Mouse (Mus musculus): Measurements from ENCODE around the gene Olfr1023. TPM values are rescaled to one million over a fixed set of nuclear protein-coding genes. Genes with fewer than 3 reads are reported as not detected.

The Olfr1023 gene
- polyA plus RNA-seq (2015; fragmentation: Nextera tagmentation; extraction: Ambion mirVana): not detected in 2 replicates

GRCm38 (mm10) chr2:85885340-85885739, at the start of gene Olfr1023:
Olfr1023 (plus strand) TSS chr2:85885640.
- no peak for ATAC-seq (replicated peaks)
- Histone ChIP-seq H3K27ac (replicated peaks) (no peak within 1 kb of the TSS), H3K9me3 (no peaks in the 10 kb centered on the region), H3K36me3 (no peaks in the 10 kb centered on the region), H3K9ac (replicated peaks) (no peak within 1 kb of the TSS), H3K27me3 (no peaks in the 10 kb centered on the region), H3K4me3 (no peak within 1 kb of the TSS), H3K4me2 (replicated peaks) (no peak within 1 kb of the TSS), H3K4me1 (no peaks in the 10 kb centered on the region)
- 74% methylated on average over 2 of the region's 2 CpGs for WGBS

DNA sequence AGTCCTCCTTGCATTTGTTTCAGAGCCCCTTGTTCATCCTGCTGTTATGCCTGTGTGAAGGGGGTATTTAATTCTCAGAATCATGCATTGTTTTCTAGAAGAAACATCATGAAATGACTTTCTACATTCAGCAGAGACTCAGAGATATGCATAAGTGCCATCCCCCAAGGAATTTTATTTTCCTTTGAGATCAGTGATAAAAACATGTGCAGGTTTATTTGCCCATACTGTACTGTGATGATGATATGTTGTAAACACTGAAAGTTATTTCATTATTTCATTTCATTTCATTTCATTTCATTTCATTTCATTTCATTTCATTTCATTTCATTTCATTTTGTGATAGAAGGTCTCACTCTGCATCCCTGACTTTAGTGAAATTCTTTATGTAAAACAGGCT, 40.1 kb upstream of the Olfr1023 start, which contains the start of gene Olfr1019:
Gene Olfr1019, minus strand, starts transcription at position 101 of the 400 bp plus-strand sequence.
- H3K36me3 ChIP-seq: no peaks in the 10 kb centered on the region
- H3K27ac ChIP-seq (replicated peaks): no peak within 1 kb of the TSS
- H3K9me3 ChIP-seq: no peaks in the 10 kb centered on the region
- H3K4me3 ChIP-seq: no peak within 1 kb of the TSS
- H3K27me3 ChIP-seq: no peaks in the 10 kb centered on the region
- no peaks in the 10 kb centered on the region for H3K4me1 ChIP-seq
- no peak for ATAC-seq (replicated peaks)
- no peak within 1 kb of the TSS for H3K9ac ChIP-seq (replicated peaks)
- H3K4me2 ChIP-seq (replicated peaks): no peak within 1 kb of the TSS

DNA sequence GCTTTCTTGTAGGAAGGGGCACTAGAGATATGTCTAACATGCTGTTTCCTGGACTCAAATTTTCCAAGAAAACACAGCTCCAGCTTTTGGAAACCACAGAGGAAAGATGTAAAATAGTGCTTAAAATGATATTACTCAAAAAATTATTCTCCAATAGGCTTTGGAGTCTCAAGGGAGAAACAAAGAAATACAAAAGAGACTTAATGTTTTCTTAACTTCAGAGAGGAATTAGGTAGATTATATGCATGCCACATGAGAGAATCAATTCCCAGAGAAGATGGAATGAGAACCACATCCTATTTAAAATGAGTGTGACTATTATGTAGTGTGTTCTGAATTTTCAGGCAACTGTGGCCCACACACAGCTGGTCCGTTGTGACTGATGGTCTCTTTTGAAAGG, 38.7 kb upstream of the Olfr1023 start, which contains the start of gene Olfr1020:
Gene Olfr1020, plus strand, starts transcription at position 301 of the 400 bp plus-strand sequence.
- H3K9ac ChIP-seq (replicated peaks): no peak within 1 kb of the TSS
- WGBS: 94% methylated on average over 1 of the region's 1 CpGs
- ATAC-seq (replicated peaks): no peak
- H3K27me3 ChIP-seq: no peaks in the 10 kb centered on the region
- no peaks in the 10 kb centered on the region for H3K9me3 ChIP-seq
- no peak within 1 kb of the TSS for H3K4me2 ChIP-seq (replicated peaks)
- H3K4me3 ChIP-seq: no peak within 1 kb of the TSS
- H3K27ac ChIP-seq (replicated peaks): no peak within 1 kb of the TSS
- H3K4me1 ChIP-seq: no peaks in the 10 kb centered on the region
- no peaks in the 10 kb centered on the region for H3K36me3 ChIP-seq

DNA sequence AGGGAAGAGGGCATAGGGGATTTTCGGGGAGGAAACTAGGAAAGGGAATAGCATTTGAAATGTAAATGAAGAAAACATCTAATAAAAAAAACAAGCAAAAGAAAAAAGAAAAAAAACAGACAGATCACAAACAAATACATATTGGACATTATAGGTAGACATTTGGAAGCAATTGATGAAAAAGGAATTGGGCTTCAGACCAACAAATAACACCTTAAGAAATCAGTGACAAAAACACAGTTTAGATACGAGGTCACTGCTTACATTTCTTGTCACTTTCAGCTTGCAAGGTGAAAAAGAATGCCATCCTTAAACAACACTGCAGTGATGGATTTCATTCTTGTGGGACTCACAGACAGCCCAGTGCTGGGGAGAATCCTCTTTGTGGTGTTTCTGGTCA, 17.1 kb upstream of the Olfr1023 start, which contains the start of gene Olfr1022:
Gene Olfr1022, plus strand, starts transcription at position 301 of the 400 bp plus-strand sequence.
- Histone ChIP-seq H3K4me2 (replicated peaks) (no peak within 1 kb of the TSS), H3K9ac (replicated peaks) (no peak within 1 kb of the TSS), H3K36me3 (no peaks in the 10 kb centered on the region), H3K27me3 (no peaks in the 10 kb centered on the region), H3K9me3 (no peaks in the 10 kb centered on the region), H3K4me3 (no peak within 1 kb of the TSS), H3K27ac (replicated peaks) (no peak within 1 kb of the TSS), H3K4me1 (no peaks in the 10 kb centered on the region)
- WGBS: 54% methylated on average over 2 of the region's 2 CpGs
- ATAC-seq (replicated peaks): no peak

- H3K4me3 ChIP-seq: no peak within 1 kb of the TSS
- H3K27me3 ChIP-seq: no peaks in the 10 kb centered on the region
- WGBS: 89% methylated on average over 3 of the region's 3 CpGs
- H3K4me2 ChIP-seq (replicated peaks): no peak within 1 kb of the TSS
- H3K36me3 ChIP-seq: no peaks in the 10 kb centered on the region
- H3K9me3 ChIP-seq: no peaks in the 10 kb centered on the region
- no peak within 1 kb of the TSS for H3K27ac ChIP-seq (replicated peaks)
- ATAC-seq (replicated peaks): no peak
- H3K4me1 ChIP-seq: no peaks in the 10 kb centered on the region
- H3K9ac ChIP-seq (replicated peaks): no peak within 1 kb of the TSS
Measured at GRCm38 (mm10) chr2:85904952-85905351, 19.5 kb downstream of the Olfr1023 start, which contains the start of gene Olfr1024. Olfr1024 (minus strand) TSS chr2:85905052.

- Histone ChIP-seq H3K27me3 (no peaks in the 10 kb centered on the region), H3K9me3 (no peaks in the 10 kb centered on the region), H3K4me1 (no peaks in the 10 kb centered on the region), H3K27ac (replicated peaks) (no peak overlapping the region), H3K9ac (replicated peaks) (no peak overlapping the region), H3K4me2 (replicated peaks) (no peak overlapping the region), H3K36me3 (no peaks in the 10 kb centered on the region), H3K4me3 (no peak overlapping the region)
- ATAC-seq (replicated peaks): peak; percentile 53; the same call in 1 of the 2 replicates
Measured at GRCm38 (mm10) chr2:85913197-85913596, 27.8 kb downstream of the Olfr1023 start.

DNA sequence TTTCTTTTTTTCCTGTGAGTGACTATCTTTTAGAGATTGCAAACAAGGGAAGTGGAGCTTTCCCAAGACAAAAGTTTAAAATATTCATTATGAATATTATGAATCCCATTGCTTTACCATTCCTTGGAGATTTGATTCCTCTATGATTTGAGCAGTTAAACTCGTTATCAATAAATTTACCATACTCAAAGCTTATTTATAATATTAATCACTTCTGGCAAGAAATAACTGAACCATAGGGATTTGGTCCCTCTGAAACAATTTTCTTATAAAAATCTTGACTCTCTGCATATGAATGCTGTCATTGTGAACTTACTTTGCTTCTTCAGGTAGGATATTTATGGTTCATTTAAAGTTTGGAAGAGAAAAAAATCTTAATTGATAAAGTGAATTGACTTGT, 29.5 kb downstream of the Olfr1023 start, which contains the start of gene Olfr1025-ps1:
Gene Olfr1025-ps1, plus strand, starts transcription at position 301 of the 400 bp plus-strand sequence.
- Histone ChIP-seq H3K4me2 (replicated peaks) (no peak within 1 kb of the TSS), H3K4me1 (no peaks in the 10 kb centered on the region), H3K9me3 (no peaks in the 10 kb centered on the region), H3K36me3 (no peaks in the 10 kb centered on the region), H3K27ac (replicated peaks) (no peak within 1 kb of the TSS), H3K27me3 (no peaks in the 10 kb centered on the region), H3K4me3 (no peak within 1 kb of the TSS), H3K9ac (replicated peaks) (no peak within 1 kb of the TSS)
- 55% methylated on average over 1 of the region's 1 CpGs for WGBS
- no peak for ATAC-seq (replicated peaks)

DNA sequence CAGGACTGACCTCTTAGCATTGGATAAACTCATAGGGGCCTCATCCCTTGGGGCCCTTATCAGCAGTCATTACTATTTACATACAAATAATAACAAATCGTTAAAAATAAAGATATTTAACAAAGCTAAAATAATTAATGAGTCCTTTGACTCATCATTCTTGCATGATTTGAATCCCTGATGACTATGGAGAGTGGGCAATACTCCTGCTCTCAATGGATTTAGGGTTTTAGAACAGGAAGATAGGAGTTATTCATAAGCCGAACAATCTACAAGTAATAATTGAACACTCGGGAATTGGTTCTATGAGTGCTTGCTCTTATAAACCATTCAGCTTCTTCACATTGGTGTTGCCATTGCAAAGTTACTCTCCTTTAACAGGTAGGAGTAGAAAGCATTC, 35.8 kb downstream of the Olfr1023 start, which contains the start of gene Olfr1026:
Gene Olfr1026, plus strand, starts transcription at position 301 of the 400 bp plus-strand sequence.
- Histone ChIP-seq H3K9me3 (no peaks in the 10 kb centered on the region), H3K9ac (replicated peaks) (no peak within 1 kb of the TSS)
- no peak for ATAC-seq (replicated peaks)

More for the DNA sequence above, 35.8 kb downstream of the Olfr1023 start, which contains the start of gene Olfr1026:
- Histone ChIP-seq H3K4me3 (no peak within 1 kb of the TSS), H3K27ac (replicated peaks) (no peak within 1 kb of the TSS), H3K36me3 (no peaks in the 10 kb centered on the region), H3K4me2 (replicated peaks) (no peak within 1 kb of the TSS), H3K27me3 (no peaks in the 10 kb centered on the region), H3K4me1 (no peaks in the 10 kb centered on the region)
- WGBS: 85% methylated on average over 3 of the region's 3 CpGs

Other genes with a start within 250 kb of the Olfr1023 start
- not detected in 2 replicates for gene Olfr1002, start 234.9 kb upstream of the Olfr1023 start, polyA plus RNA-seq (2015; fragmentation: Nextera tagmentation; extraction: Ambion mirVana)
- gene Olfr154, start 221.2 kb upstream of the Olfr1023 start, polyA plus RNA-seq (2015; fragmentation: Nextera tagmentation; extraction: Ambion mirVana): not detected in 2 replicates
- gene Olfr1006, start 206.9 kb upstream of the Olfr1023 start, polyA plus RNA-seq (2015; fragmentation: Nextera tagmentation; extraction: Ambion mirVana): not detected in 2 replicates
- not detected in 2 replicates for gene Olfr1008, start 196.2 kb upstream of the Olfr1023 start, polyA plus RNA-seq (2015; fragmentation: Nextera tagmentation; extraction: Ambion mirVana)
- not detected in 2 replicates for gene Olfr1009, start 170.2 kb upstream of the Olfr1023 start, polyA plus RNA-seq (2015; fragmentation: Nextera tagmentation; extraction: Ambion mirVana)
- not detected in 2 replicates for gene Olfr1012, start 122.9 kb upstream of the Olfr1023 start, polyA plus RNA-seq (2015; fragmentation: Nextera tagmentation; extraction: Ambion mirVana)
- not detected in 2 replicates for gene Olfr1013, start 118.5 kb upstream of the Olfr1023 start, polyA plus RNA-seq (2015; fragmentation: Nextera tagmentation; extraction: Ambion mirVana)
- not detected in 2 replicates for gene Olfr1014, start 112.9 kb upstream of the Olfr1023 start, polyA plus RNA-seq (2015; fragmentation: Nextera tagmentation; extraction: Ambion mirVana)
- gene Olfr1015, start 103.6 kb upstream of the Olfr1023 start, polyA plus RNA-seq (2015; fragmentation: Nextera tagmentation; extraction: Ambion mirVana): not detected in 2 replicates
- gene Olfr1016, start 83.1 kb upstream of the Olfr1023 start, polyA plus RNA-seq (2015; fragmentation: Nextera tagmentation; extraction: Ambion mirVana): not detected in 2 replicates
- not detected in 2 replicates for gene Olfr1018, start 67.2 kb upstream of the Olfr1023 start, polyA plus RNA-seq (2015; fragmentation: Nextera tagmentation; extraction: Ambion mirVana)
- not detected in 2 replicates for gene Olfr1019, start 40.2 kb upstream of the Olfr1023 start, polyA plus RNA-seq (2015; fragmentation: Nextera tagmentation; extraction: Ambion mirVana)
- not detected in 2 replicates for gene Olfr1020, start 38.6 kb upstream of the Olfr1023 start, polyA plus RNA-seq (2015; fragmentation: Nextera tagmentation; extraction: Ambion mirVana)
- not detected in 2 replicates for gene Olfr1022, start 17.0 kb upstream of the Olfr1023 start, polyA plus RNA-seq (2015; fragmentation: Nextera tagmentation; extraction: Ambion mirVana)
- gene Olfr1024, start 19.4 kb downstream of the Olfr1023 start, polyA plus RNA-seq (2015; fragmentation: Nextera tagmentation; extraction: Ambion mirVana): not detected in 2 replicates
- not detected in 2 replicates for gene Olfr1025-ps1, start 29.6 kb downstream of the Olfr1023 start, polyA plus RNA-seq (2015; fragmentation: Nextera tagmentation; extraction: Ambion mirVana)
- gene Olfr1026, start 35.9 kb downstream of the Olfr1023 start, polyA plus RNA-seq (2015; fragmentation: Nextera tagmentation; extraction: Ambion mirVana): not detected in 2 replicates
- gene Olfr1028, start 64.8 kb downstream of the Olfr1023 start, polyA plus RNA-seq (2015; fragmentation: Nextera tagmentation; extraction: Ambion mirVana): not detected in 2 replicates
- not detected in 2 replicates for gene Olfr1029, start 88.3 kb downstream of the Olfr1023 start, polyA plus RNA-seq (2015; fragmentation: Nextera tagmentation; extraction: Ambion mirVana)
- gene Olfr1030, start 93.6 kb downstream of the Olfr1023 start, polyA plus RNA-seq (2015; fragmentation: Nextera tagmentation; extraction: Ambion mirVana): not detected in 2 replicates
- gene Olfr1031, start 104.7 kb downstream of the Olfr1023 start, polyA plus RNA-seq (2015; fragmentation: Nextera tagmentation; extraction: Ambion mirVana): not detected in 2 replicates
- not detected in 2 replicates for gene Olfr1032, start 119.9 kb downstream of the Olfr1023 start, polyA plus RNA-seq (2015; fragmentation: Nextera tagmentation; extraction: Ambion mirVana)
- not detected in 2 replicates for gene Olfr1033, start 135.0 kb downstream of the Olfr1023 start, polyA plus RNA-seq (2015; fragmentation: Nextera tagmentation; extraction: Ambion mirVana)
- not detected in 2 replicates for gene Olfr1034, start 160.2 kb downstream of the Olfr1023 start, polyA plus RNA-seq (2015; fragmentation: Nextera tagmentation; extraction: Ambion mirVana)
- not detected in 2 replicates for gene Olfr1036, start 188.4 kb downstream of the Olfr1023 start, polyA plus RNA-seq (2015; fragmentation: Nextera tagmentation; extraction: Ambion mirVana)
- gene Olfr1037, start 201.7 kb downstream of the Olfr1023 start, polyA plus RNA-seq (2015; fragmentation: Nextera tagmentation; extraction: Ambion mirVana): not detected in 2 replicates